Mouse (Mus musculus) embryonic facial prominence, embryonic 11.5 days (tissue): Measurements from ENCODE around the gene Dtnb. TPM values are rescaled to one million over a fixed set of nuclear protein-coding genes. Genes with fewer than 3 reads are reported as not detected.

ENCODE experiments used
- ATAC-seq: fragments of 200-750 bp; cut with Nextera tagmentation; replicated peaks from 2 replicates; pipeline ENCODE4 v1.8.0; 2017; ENCODE audit warnings: low read depth; ENCODE audit not compliant: insufficient number of reproducible peaks, low FRiP score, low TSS enrichment
- DNase-seq: peaks from one replicate; pipeline ENCODE4 v3.0.0-alpha.2; 2015; ENCODE audit warnings: low spot score
- H3K27ac ChIP-seq: fragments of 300-500 bp; sonication (generic); replicated peaks from 2 replicates; pipeline ENCODE4 v1.5.1; 2014; ENCODE audit warnings: mild to moderate bottlenecking, low read depth, low read length, control low read depth
- H3K27me3 ChIP-seq: fragments of 300-500 bp; sonication (generic); 2 replicates; pipeline ENCODE4 v1.6.1; 2014; ENCODE audit warnings: mild to moderate bottlenecking, low read length, moderate library complexity, mixed read lengths; ENCODE audit not compliant: control insufficient read depth, insufficient read depth
- H3K36me3 ChIP-seq: fragments of 300-500 bp; sonication (generic); replicated peaks from 2 replicates; pipeline ENCODE4 v1.6.1; 2014; ENCODE audit warnings: low read depth, mild to moderate bottlenecking, low read length, moderate library complexity, mixed read lengths; ENCODE audit not compliant: control insufficient read depth, insufficient read depth
- H3K4me1 ChIP-seq: fragments of 300-500 bp; sonication (generic); 2 replicates; pipeline ENCODE4 v1.6.1; 2014; ENCODE audit warnings: low read length, mixed read lengths; ENCODE audit not compliant: control insufficient read depth, insufficient read depth
- H3K4me2 ChIP-seq: fragments of 300-500 bp; sonication (generic); 2 replicates; pipeline ENCODE4 v1.6.1; 2014; ENCODE audit warnings: low read depth, mild to moderate bottlenecking, control low read depth, low read length, moderate library complexity
- H3K4me3 ChIP-seq: fragments of 300-500 bp; sonication (generic); 2 replicates; pipeline ENCODE4 v1.5.1; 2014; ENCODE audit warnings: low read depth, low read length, control low read depth
- H3K9ac ChIP-seq: fragments of 300-500 bp; sonication (generic); replicated peaks from 2 replicates; pipeline ENCODE4 v1.6.1; 2014; ENCODE audit warnings: mild to moderate bottlenecking, control low read depth, low read length
- H3K9me3 ChIP-seq: fragments of 300-500 bp; sonication (generic); replicated peaks from 2 replicates; pipeline ENCODE4 v1.6.1; 2016; ENCODE audit warnings: mild to moderate bottlenecking, low read length, inconsistent platforms, mixed read lengths; ENCODE audit not compliant: control insufficient read depth
- WGBS: fragments of 180-500 bp; shearing (Covaris S2); extraction: QIAGEN DNeasy Blood & Tissue Kit; methylation state at CpG from one replicate; pipeline ENCODE4 v1.1.7; 2014; 5-methylcytosine and 5-hydroxymethylcytosine counted together
- polyA plus RNA-seq: library from polyadenylated mRNA; unstranded; fragments of >200 nt; fragmentation: Nextera tagmentation; extraction: Ambion mirVana; gene quantifications from 2 replicates; pipeline ENCODE4 v1.2.1, GENCODE M21; 2014

Gene Dtnb
- polyA plus RNA-seq, 1 experiment from 2014 or later: 40.4 TPM

DNA sequence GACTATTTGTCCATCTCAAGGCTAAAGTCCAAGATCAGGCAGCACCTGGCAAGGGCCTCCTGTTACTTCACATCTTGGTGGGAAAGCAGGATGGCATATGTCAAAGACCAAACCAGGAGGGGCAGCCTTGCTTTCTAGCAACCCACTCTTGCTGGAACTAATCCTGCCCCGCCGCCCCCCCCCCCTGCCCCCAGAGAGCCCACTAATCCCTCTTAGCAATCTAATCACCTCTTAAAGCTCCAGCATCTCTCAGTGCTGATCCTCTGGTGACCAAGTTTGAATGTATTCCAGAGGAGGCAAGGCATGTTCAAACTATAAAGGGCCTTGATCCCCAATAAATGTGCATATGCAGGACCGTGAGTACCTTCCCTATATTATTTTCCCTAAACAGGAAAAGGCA, 214.9 kb downstream of the Dtnb start:
- H3K27ac ChIP-seq: no peak overlapping the region
- no peaks in the 10 kb centered on the region for H3K27me3 ChIP-seq
- ATAC-seq (no peak), DNase-seq (no peak)
- no peak overlapping the region for H3K4me3 ChIP-seq
- H3K4me2 ChIP-seq: no peak overlapping the region
- WGBS: 27% methylated on average over 3 of the region's 3 CpGs
- no peaks in the 10 kb centered on the region for H3K9me3 ChIP-seq
- no peaks in the 10 kb centered on the region for H3K36me3 ChIP-seq
- H3K4me1 ChIP-seq: peaks cover 8% of the 10 kb centered on the region
- no peak overlapping the region for H3K9ac ChIP-seq

GRCm38 (mm10) chr12:3787541-3787940, 215.4 kb downstream of the Dtnb start:
- peaks cover 8% of the 10 kb centered on the region for H3K4me1 ChIP-seq

DNA sequence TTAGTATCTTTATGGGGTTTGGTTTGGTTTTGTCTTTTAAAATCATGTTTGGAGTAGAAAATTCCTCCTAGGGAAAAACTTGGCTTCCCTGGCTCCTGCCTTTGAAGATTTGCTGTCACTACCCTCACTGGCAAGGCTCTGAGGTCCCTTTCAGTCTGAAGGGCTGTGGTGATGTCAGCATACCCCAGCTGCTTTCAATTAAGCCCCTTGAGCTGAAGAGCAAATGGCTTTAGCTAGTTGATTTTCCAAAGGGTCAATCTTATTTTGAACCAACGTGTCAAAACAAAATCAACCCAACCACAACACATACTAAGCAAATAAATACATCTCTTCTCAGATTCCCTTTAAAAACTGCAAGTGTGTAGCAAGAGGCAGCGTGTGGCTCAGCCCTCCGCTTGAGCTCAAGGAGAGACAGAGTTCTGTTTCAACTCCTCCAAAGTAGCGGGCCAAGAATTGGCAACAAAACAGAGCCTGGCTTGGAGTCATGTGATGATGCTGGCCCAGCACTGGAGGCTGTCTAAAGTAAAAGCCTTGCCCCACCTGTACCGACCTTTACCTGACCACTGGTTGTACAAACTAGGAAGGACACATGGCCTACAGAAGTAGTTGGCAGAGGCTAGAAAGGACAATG, 216.4 kb downstream of the Dtnb start:
- H3K27ac ChIP-seq: peak overlapping the region; percentile 11
- H3K9me3 ChIP-seq: no peaks in the 10 kb centered on the region
- no peak overlapping the region for H3K9ac ChIP-seq
- no peaks in the 10 kb centered on the region for H3K36me3 ChIP-seq
- no peaks in the 10 kb centered on the region for H3K27me3 ChIP-seq
- no peak overlapping the region for H3K4me2 ChIP-seq
- no peak for ATAC-seq
- H3K4me1 ChIP-seq: peaks cover 8% of the 10 kb centered on the region
- no peak overlapping the region for H3K4me3 ChIP-seq
- 22% methylated on average over 5 of the region's 5 CpGs for WGBS
- peak; percentile 90 for DNase-seq

More at GRCm38 (mm10) chr12:3787541-3787940, 215.4 kb downstream of the Dtnb start:
- Histone ChIP-seq H3K4me3 (no peak overlapping the region), H3K9me3 (no peaks in the 10 kb centered on the region), H3K27ac (peak overlapping the region; percentile 11; the same call in 1 of the 2 replicates), H3K9ac (no peak overlapping the region), H3K36me3 (no peaks in the 10 kb centered on the region), H3K4me2 (no peak overlapping the region), H3K27me3 (no peaks in the 10 kb centered on the region)
- DNase-seq (peak; percentile 61), ATAC-seq (0 out of 2 replicates have a peak, but pooled peaks have one; percentile 12)
- WGBS: 25% methylated on average over 1 of the region's 1 CpGs

GRCm38 (mm10) chr12:3789626-3790185, 217.5 kb downstream of the Dtnb start:
- Histone ChIP-seq H3K9me3 (no peaks in the 10 kb centered on the region), H3K27me3 (no peaks in the 10 kb centered on the region), H3K4me3 (no peak overlapping the region), H3K9ac (no peak overlapping the region), H3K4me2 (no peak overlapping the region), H3K36me3 (no peaks in the 10 kb centered on the region), H3K27ac (no peak overlapping the region), H3K4me1 (peaks cover 8% of the 10 kb centered on the region)
- WGBS: 60% methylated on average over 5 of the region's 5 CpGs
- no peak for ATAC-seq
- no peak for DNase-seq

DNA sequence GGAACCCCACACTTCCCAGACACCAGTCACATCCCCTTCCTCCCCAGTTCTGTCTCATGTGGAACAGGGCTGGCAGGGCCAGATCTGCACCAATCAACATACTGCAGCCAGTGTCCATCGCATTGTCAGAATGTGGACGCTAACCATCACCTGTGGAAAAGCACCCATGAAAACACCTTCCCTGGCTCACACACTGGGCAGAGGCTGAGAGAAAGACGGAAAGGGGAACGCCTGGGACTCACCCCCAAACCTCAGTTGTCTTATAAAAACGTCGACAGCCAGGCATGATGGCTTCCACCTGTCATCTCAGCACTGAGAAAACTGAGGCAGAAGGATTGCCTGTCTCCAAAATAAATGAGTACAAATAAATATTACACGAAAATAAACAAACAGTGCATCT, 219.1 kb downstream of the Dtnb start:
- ATAC-seq (no peak), DNase-seq (no peak)
- Histone ChIP-seq H3K9ac (no peak overlapping the region), H3K4me2 (no peak overlapping the region), H3K27ac (no peak overlapping the region), H3K4me3 (no peak overlapping the region), H3K27me3 (no peaks in the 10 kb centered on the region), H3K4me1 (peaks cover 8% of the 10 kb centered on the region), H3K9me3 (no peaks in the 10 kb centered on the region), H3K36me3 (no peaks in the 10 kb centered on the region)
- 57% methylated on average over 7 of the region's 7 CpGs for WGBS

- peak overlapping the region; percentile 52; the same call in 1 of the 2 replicates for H3K9ac ChIP-seq
- no peaks in the 10 kb centered on the region for H3K27me3 ChIP-seq
- no peaks in the 10 kb centered on the region for H3K9me3 ChIP-seq
- H3K4me2 ChIP-seq: peak overlapping the region; percentile 36
- peaks cover 8% of the 10 kb centered on the region for H3K4me1 ChIP-seq
- under 1% methylated on average over 22 of the region's 22 CpGs for WGBS
- peak; percentile 76 for ATAC-seq
- no peak overlapping the region for H3K27ac ChIP-seq
- H3K36me3 ChIP-seq: no peaks in the 10 kb centered on the region
- peak; percentile 94 for DNase-seq
- peak overlapping the region; percentile 21 for H3K4me3 ChIP-seq
These were observed 219.6 kb downstream of the Dtnb start for GRCm38 (mm10) chr12:3791732-3792131.

DNA sequence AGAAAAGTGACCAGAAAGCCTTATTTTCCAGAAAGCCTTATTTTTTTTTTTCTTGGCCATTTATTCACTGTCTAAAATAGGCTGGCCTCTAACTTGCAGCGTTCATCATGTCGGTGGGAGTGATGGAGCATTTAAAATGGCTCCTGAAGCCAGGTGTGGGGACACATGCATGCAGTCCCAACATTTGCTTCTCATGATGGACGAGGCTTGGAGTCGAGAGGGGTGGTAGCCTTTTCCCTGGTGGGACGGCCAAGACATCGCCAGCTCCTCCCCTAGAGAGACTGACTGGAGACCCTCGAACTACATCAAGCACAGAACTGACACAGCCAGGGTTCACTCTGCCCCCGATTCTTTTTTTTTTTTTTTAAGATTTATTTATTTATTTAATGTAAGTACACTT, 220.1 kb downstream of the Dtnb start:
- ATAC-seq (no peak; the same call in 1 of the 2 replicates), DNase-seq (no peak)
- Histone ChIP-seq H3K27me3 (no peaks in the 10 kb centered on the region), H3K36me3 (no peaks in the 10 kb centered on the region), H3K4me2 (peak overlapping the region; percentile 36), H3K4me1 (peaks cover 8% of the 10 kb centered on the region), H3K27ac (no peak overlapping the region), H3K4me3 (peak overlapping the region; percentile 21), H3K9me3 (no peaks in the 10 kb centered on the region), H3K9ac (peak overlapping the region; percentile 52; the same call in 1 of the 2 replicates)
- WGBS: 18% methylated on average over 8 of the region's 8 CpGs

- no peak for ATAC-seq
- H3K27me3 ChIP-seq: no peaks in the 10 kb centered on the region
- WGBS: 34% methylated on average over 4 of the region's 4 CpGs
These were observed 223.4 kb downstream of the Dtnb start for GRCm38 (mm10) chr12:3795569-3795968.

More at GRCm38 (mm10) chr12:3795569-3795968, 223.4 kb downstream of the Dtnb start:
- DNase-seq: no peak
- Histone ChIP-seq H3K9ac (no peak overlapping the region), H3K9me3 (no peaks in the 10 kb centered on the region), H3K4me1 (peaks cover 2% of the 10 kb centered on the region; the same call in 1 of the 2 replicates), H3K4me3 (no peak overlapping the region), H3K4me2 (no peak overlapping the region), H3K27ac (no peak overlapping the region), H3K36me3 (no peaks in the 10 kb centered on the region)
